ENCODE assay signal across 8 mouse cellular contexts in the genomic region with DNA sequence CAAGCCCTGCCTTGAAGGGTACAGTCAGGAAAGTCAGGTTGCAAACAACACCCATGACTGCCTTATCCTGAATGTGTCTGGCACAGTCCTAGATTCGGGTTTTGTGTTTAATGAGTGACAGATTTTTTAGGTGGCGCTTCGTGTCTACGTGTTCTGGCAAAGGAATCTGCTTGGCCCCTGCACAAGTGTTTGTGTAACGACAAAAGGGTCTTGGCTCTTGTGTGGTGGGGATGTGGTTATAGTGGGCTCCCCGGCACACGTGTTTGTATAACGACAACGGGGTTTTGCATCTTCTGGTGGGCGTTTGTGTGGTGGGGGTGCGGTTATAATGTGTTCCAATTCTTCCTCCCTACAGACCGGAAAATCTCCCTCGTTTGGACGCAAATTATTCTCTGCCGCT. TPM values are rescaled to one million over a fixed set of nuclear protein-coding genes. Genes with fewer than 3 reads are reported as not detected.
DNase-seq lines count a peak whose midpoint lies in the region; ATAC-seq and TF ChIP-seq lines count a peak whose summit lies in the region.

No protein-coding gene starts in this region.

- H3K36me3 ChIP-seq in heart, embryonic 12.5 days, result no peaks in the 10 kb centered on the region
- H3K36me3 ChIP-seq in E14TG2a.4 (ENCODE audit: insufficient read depth, low read length), result no peaks in the 10 kb centered on the region
- H3K36me3 ChIP-seq in embryonic facial prominence, embryonic 12.5 days, result no peaks in the 10 kb centered on the region
- H3K36me3 ChIP-seq in intestine, embryonic 15.5 days, result no peaks in the 10 kb centered on the region
- H3K36me3 ChIP-seq in midbrain, embryonic 13.5 days, result no peaks in the 10 kb centered on the region

- DNase-seq in heart, postnatal 10 days, result no peak
- no peak for DNase-seq in natural killer cell, adult 2 months (ENCODE audit: low spot score in 2 of 2)
- DNase-seq in testis, postnatal 10 days (ENCODE audit: low spot score), result no peak

- peak; percentile 1; the same call in 1 of the 2 replicates for ATAC-seq in heart, embryonic 12.5 days (ENCODE audit: insufficient number of reproducible peaks, low FRiP score)
- no peak for ATAC-seq in embryonic facial prominence, embryonic 12.5 days (ENCODE audit: insufficient number of reproducible peaks, insufficient read depth, low FRiP score, low TSS enrichment)
- peak; percentile 1; the same call in 1 of the 2 replicates for ATAC-seq in intestine, embryonic 15.5 days
- no peak; the same call in 1 of the 2 replicates for ATAC-seq in midbrain, embryonic 13.5 days

- no peaks in the 10 kb centered on the region for H3K9me3 ChIP-seq in heart, embryonic 12.5 days (replicated peaks)
- H3K9me3 ChIP-seq in E14TG2a.4 (ENCODE audit: low read length), result no peaks in the 10 kb centered on the region
- H3K9me3 ChIP-seq in embryonic facial prominence, embryonic 12.5 days, result no peaks in the 10 kb centered on the region
- no peaks in the 10 kb centered on the region for H3K9me3 ChIP-seq in intestine, embryonic 15.5 days
- H3K9me3 ChIP-seq in midbrain, embryonic 13.5 days, result no peaks in the 10 kb centered on the region

- H3K9ac ChIP-seq in heart, embryonic 12.5 days, result peak overlapping the region; percentile 73
- peak overlapping the region; percentile 55 for H3K9ac ChIP-seq in embryonic facial prominence, embryonic 12.5 days
- peak overlapping the region; percentile 59 for H3K9ac ChIP-seq in intestine, embryonic 15.5 days
- peak overlapping the region; percentile 81 for H3K9ac ChIP-seq in midbrain, embryonic 13.5 days (replicated peaks)

- intact Hi-C loops in heart, postnatal 10 days (cut with DNase I), result loop anchor here (2.0 kb wide), 1 partner anchor 73 kb away; no protein-coding TSS in a partner anchor

- H3K4me1 ChIP-seq in heart, embryonic 12.5 days (replicated peaks), result peaks cover 14% of the 10 kb centered on the region; the same call in 1 of the 2 replicates
- H3K4me1 ChIP-seq in E14TG2a.4 (replicated peaks; ENCODE audit: low read depth, low read length), result peaks cover 18% of the 10 kb centered on the region
- no peaks in the 10 kb centered on the region for H3K4me1 ChIP-seq in embryonic facial prominence, embryonic 12.5 days
- H3K4me1 ChIP-seq in intestine, embryonic 15.5 days (replicated peaks), result 0 out of 2 replicates have a peak, but pooled peaks cover 9% of the 10 kb centered on the region
- H3K4me1 ChIP-seq in midbrain, embryonic 13.5 days (replicated peaks), result peaks cover 18% of the 10 kb centered on the region

- WGBS in heart, embryonic 12.5 days, result 8% methylated on average over 15 of the region's 15 CpGs
- 3% methylated on average over 15 of the region's 15 CpGs for WGBS in embryonic facial prominence, embryonic 12.5 days
- WGBS in intestine, embryonic 15.5 days, result 3% methylated on average over 15 of the region's 15 CpGs
- WGBS in midbrain, embryonic 13.5 days, result 5% methylated on average over 15 of the region's 15 CpGs

- no peak for TF ChIP-seq CTCF in E14TG2a.4 (conservative IDR thresholded peaks at IDR 0.05; ENCODE audit: low read length)

- H3K4me3 ChIP-seq in heart, embryonic 12.5 days, result peak overlapping the region; percentile 57
- peak overlapping the region; percentile 70 for H3K4me3 ChIP-seq in E14TG2a.4 (replicated peaks; ENCODE audit: low read length)
- H3K4me3 ChIP-seq in embryonic facial prominence, embryonic 12.5 days, result peak overlapping the region; percentile 47
- H3K4me3 ChIP-seq in intestine, embryonic 15.5 days (replicated peaks), result peak overlapping the region; percentile 64
- peak overlapping the region; percentile 58 for H3K4me3 ChIP-seq in midbrain, embryonic 13.5 days (replicated peaks)

- no peak overlapping the region for H3K27ac ChIP-seq in heart, embryonic 12.5 days (ENCODE audit: poor library complexity, severe bottlenecking)
- no peak overlapping the region for H3K27ac ChIP-seq in embryonic facial prominence, embryonic 12.5 days
- no peak overlapping the region for H3K27ac ChIP-seq in intestine, embryonic 15.5 days
- no peak overlapping the region for H3K27ac ChIP-seq in midbrain, embryonic 13.5 days

- peak overlapping the region; percentile 76 for H3K4me2 ChIP-seq in heart, embryonic 12.5 days
- peak overlapping the region; percentile 68 for H3K4me2 ChIP-seq in embryonic facial prominence, embryonic 12.5 days (replicated peaks)
- H3K4me2 ChIP-seq in intestine, embryonic 15.5 days (replicated peaks), result peak overlapping the region; percentile 97
- H3K4me2 ChIP-seq in midbrain, embryonic 13.5 days (replicated peaks), result peak overlapping the region; percentile 82

- peaks cover 31% of the 10 kb centered on the region for H3K27me3 ChIP-seq in heart, embryonic 12.5 days (replicated peaks)
- peaks cover 74% of the 10 kb centered on the region for H3K27me3 ChIP-seq in E14TG2a.4 (ENCODE audit: insufficient read depth, low read length)
- peaks cover 50% of the 10 kb centered on the region for H3K27me3 ChIP-seq in embryonic facial prominence, embryonic 12.5 days
- H3K27me3 ChIP-seq in intestine, embryonic 15.5 days (replicated peaks), result peaks cover 24% of the 10 kb centered on the region; the same call in 1 of the 2 replicates
- peaks cover 59% of the 10 kb centered on the region for H3K27me3 ChIP-seq in midbrain, embryonic 13.5 days

RNA-seq across cellular contexts. Expression of gene Chst14, which starts 49.6 kb away (rescaled TPM):
- 23.9 and 25.4 TPM in 2 replicates for polyA plus RNA-seq in heart, embryonic 12.5 days (2016; fragmentation: Nextera tagmentation; extraction: Ambion mirVana)
- 10 to 100 TPM; 14.1 to 14.5 TPM for total RNA-seq in heart, postnatal 10 days (2021)
- 48.1 and 51.0 TPM in 2 replicates for polyA plus RNA-seq in embryonic facial prominence, embryonic 12.5 days (2016; fragmentation: Nextera tagmentation; extraction: Ambion mirVana)
- 21.0 and 21.3 TPM in 2 replicates for polyA plus RNA-seq in intestine, embryonic 15.5 days (2015; fragmentation: Nextera tagmentation; extraction: Ambion mirVana)
- 6.2 and 6.6 TPM in 2 replicates for polyA plus RNA-seq in midbrain, embryonic 13.5 days (2015; fragmentation: Nextera tagmentation; extraction: Ambion mirVana)

RNA-seq across cellular contexts. Expression of gene Ccdc32, which starts 53.3 kb away (rescaled TPM):
- 16.3 and 18.3 TPM in 2 replicates for polyA plus RNA-seq in heart, embryonic 12.5 days (2016; fragmentation: Nextera tagmentation; extraction: Ambion mirVana)
- 10 to 100 TPM; 12.8 to 17.4 TPM for total RNA-seq in heart, postnatal 10 days (2021)
- 22.6 and 23.3 TPM in 2 replicates for polyA plus RNA-seq in embryonic facial prominence, embryonic 12.5 days (2016; fragmentation: Nextera tagmentation; extraction: Ambion mirVana)
- polyA plus RNA-seq in intestine, embryonic 15.5 days (2015; fragmentation: Nextera tagmentation; extraction: Ambion mirVana), result 30.4 and 30.6 TPM in 2 replicates
- polyA plus RNA-seq in midbrain, embryonic 13.5 days (2015; fragmentation: Nextera tagmentation; extraction: Ambion mirVana), result 30.7 and 31.9 TPM in 2 replicates

RNA-seq across cellular contexts. Expression of gene Rpusd2, which starts 58.7 kb away (rescaled TPM):
- polyA plus RNA-seq in heart, embryonic 12.5 days (2016; fragmentation: Nextera tagmentation; extraction: Ambion mirVana), result 4.5 and 5.0 TPM in 2 replicates
- 1 to 10 TPM; 5.6 TPM for total RNA-seq in heart, postnatal 10 days (2021)
- 4.6 and 6.0 TPM in 2 replicates for polyA plus RNA-seq in embryonic facial prominence, embryonic 12.5 days (2016; fragmentation: Nextera tagmentation; extraction: Ambion mirVana)
- polyA plus RNA-seq in intestine, embryonic 15.5 days (2015; fragmentation: Nextera tagmentation; extraction: Ambion mirVana), result 4.8 and 4.9 TPM in 2 replicates
- polyA plus RNA-seq in midbrain, embryonic 13.5 days (2015; fragmentation: Nextera tagmentation; extraction: Ambion mirVana), result 5.6 and 5.8 TPM in 2 replicates

Comparison
In these comparisons a context has a peak if more than half of its experiments do, and no peak if none do; other contexts are left out.
1. ATAC-seq: peak in heart, embryonic 12.5 days (single experiment) and intestine, embryonic 15.5 days (single experiment); none in embryonic facial prominence, embryonic 12.5 days (single experiment) and midbrain, embryonic 13.5 days (single experiment).
2. Peak in every context shown above with its lines, with median percentiles within 50 percentile points of each other: H3K4me2 ChIP-seq, H3K4me3 ChIP-seq and H3K9ac ChIP-seq.